Mouse (Mus musculus) midbrain, embryonic 12.5 days (tissue): ENCODE measurements at regions not wholly inside any gene's neighbourhood (a gene's known extent, or its start where the extent isn't known, plus 50 kb on each side); places are given as distances from the start of the nearest gene placed in this dataset.

ENCODE experiments used
- ATAC-seq: fragments of 200-750 bp; cut with Nextera tagmentation; 2 replicates; pipeline ENCODE4 v1.8.0; 2017; ENCODE audit warnings: low read depth, moderate TSS enrichment, moderate library complexity; ENCODE audit not compliant: low FRiP score
- H3K27ac ChIP-seq: fragments of 300-500 bp; sonication (generic); replicated peaks from 2 replicates; pipeline ENCODE4 v1.5.1; 2016; ENCODE audit warnings: mild to moderate bottlenecking
- H3K27me3 ChIP-seq: fragments of 300-500 bp; sonication (generic); 2 replicates; pipeline ENCODE4 v1.6.1; 2016; ENCODE audit warnings: mild to moderate bottlenecking
- H3K36me3 ChIP-seq: fragments of 300-500 bp; sonication (generic); 2 replicates; pipeline ENCODE4 v1.6.1; 2016
- H3K4me1 ChIP-seq: fragments of 300-500 bp; sonication (generic); 2 replicates; pipeline ENCODE4 v1.6.1; 2016
- H3K4me2 ChIP-seq: fragments of 300-500 bp; sonication (generic); replicated peaks from 2 replicates; pipeline ENCODE4 v1.6.1; 2016; ENCODE audit warnings: mild to moderate bottlenecking, moderate library complexity
- H3K4me3 ChIP-seq: fragments of 300-500 bp; sonication (generic); 2 replicates; pipeline ENCODE4 v1.5.1; 2016; ENCODE audit warnings: mild to moderate bottlenecking
- H3K9ac ChIP-seq: fragments of 300-500 bp; sonication (generic); replicated peaks from 2 replicates; pipeline ENCODE4 v1.6.1; 2016; ENCODE audit warnings: mild to moderate bottlenecking, moderate library complexity
- H3K9me3 ChIP-seq: fragments of 300-500 bp; sonication (generic); 2 replicates; pipeline ENCODE4 v1.6.1; 2016; ENCODE audit warnings: mild to moderate bottlenecking
- WGBS: fragments of 180-500 bp; shearing (Covaris S2); methylation state at CpG from one replicate; pipeline ENCODE4 v1.1.7; 2016; 5-methylcytosine and 5-hydroxymethylcytosine counted together

- H3K4me1 ChIP-seq = peaks cover 8% of the 10 kb centered on the region; the same call in 1 of the 2 replicates
- 93% methylated on average over 13 of the region's 13 CpGs for WGBS
- no peak overlapping the region for H3K27ac ChIP-seq
- H3K27me3 ChIP-seq = no peaks in the 10 kb centered on the region
- no peak overlapping the region for H3K4me2 ChIP-seq
- H3K36me3 ChIP-seq = no peaks in the 10 kb centered on the region
- no peak for ATAC-seq
- H3K4me3 ChIP-seq = no peak overlapping the region
- H3K9ac ChIP-seq = no peak overlapping the region
- H3K9me3 ChIP-seq = no peaks in the 10 kb centered on the region
Measured at GRCm38 (mm10) chr2:74414721-74415120, 164.5 kb downstream of the Lnpk start.

- WGBS = 82% methylated on average over 4 of the region's 4 CpGs
Measured at GRCm38 (mm10) chr2:74409856-74410404, 169.3 kb downstream of the Lnpk start.

GRCm38 (mm10) chr2:74404493-74404892, 174.7 kb downstream of the Lnpk start:
- Histone ChIP-seq H3K4me2 (no peak overlapping the region), H3K9me3 (no peaks in the 10 kb centered on the region), H3K4me1 (peaks cover 11% of the 10 kb centered on the region), H3K4me3 (no peak overlapping the region), H3K36me3 (no peaks in the 10 kb centered on the region), H3K27ac (no peak overlapping the region), H3K9ac (no peak overlapping the region), H3K27me3 (no peaks in the 10 kb centered on the region)
- no peak for ATAC-seq
- WGBS = 66% methylated on average over 3 of the region's 3 CpGs

More at GRCm38 (mm10) chr2:74409856-74410404, 169.3 kb downstream of the Lnpk start:
- H3K4me2 ChIP-seq = no peak overlapping the region
- H3K9ac ChIP-seq = no peak overlapping the region
- H3K27me3 ChIP-seq = no peaks in the 10 kb centered on the region
- ATAC-seq = no peak
- no peaks in the 10 kb centered on the region for H3K9me3 ChIP-seq
- no peaks in the 10 kb centered on the region for H3K36me3 ChIP-seq
- H3K4me1 ChIP-seq = peaks cover 5% of the 10 kb centered on the region
- H3K27ac ChIP-seq = no peak overlapping the region
- no peak overlapping the region for H3K4me3 ChIP-seq

- Histone ChIP-seq H3K27me3 (no peaks in the 10 kb centered on the region), H3K9ac (no peak overlapping the region), H3K27ac (no peak overlapping the region), H3K36me3 (no peaks in the 10 kb centered on the region), H3K4me2 (no peak overlapping the region), H3K4me1 (no peaks in the 10 kb centered on the region), H3K4me3 (no peak overlapping the region), H3K9me3 (no peaks in the 10 kb centered on the region)
- no peak for ATAC-seq
- WGBS = 92% methylated on average over 4 of the region's 4 CpGs
Measured at GRCm38 (mm10) chr2:74391064-74391463, 188.2 kb downstream of the Lnpk start.

GRCm38 (mm10) chr2:74388078-74388477, 191.2 kb downstream of the Lnpk start:
- ATAC-seq = no peak
- Histone ChIP-seq H3K9me3 (no peaks in the 10 kb centered on the region), H3K4me3 (no peak overlapping the region), H3K9ac (no peak overlapping the region), H3K4me2 (no peak overlapping the region), H3K36me3 (no peaks in the 10 kb centered on the region), H3K4me1 (no peaks in the 10 kb centered on the region), H3K27me3 (no peaks in the 10 kb centered on the region), H3K27ac (no peak overlapping the region)
- WGBS = 89% methylated on average over 5 of the region's 5 CpGs

- Histone ChIP-seq H3K36me3 (no peaks in the 10 kb centered on the region), H3K4me3 (no peak overlapping the region), H3K27ac (no peak overlapping the region), H3K27me3 (no peaks in the 10 kb centered on the region), H3K9me3 (no peaks in the 10 kb centered on the region), H3K9ac (no peak overlapping the region), H3K4me2 (no peak overlapping the region), H3K4me1 (no peaks in the 10 kb centered on the region)
- ATAC-seq = no peak
- 89% methylated on average over 1 of the region's 1 CpGs for WGBS
Measured at GRCm38 (mm10) chr2:74384918-74385317, 194.3 kb downstream of the Lnpk start.

GRCm38 (mm10) chr2:74380574-74381287, 198.5 kb downstream of the Lnpk start:
- H3K4me3 ChIP-seq = no peak overlapping the region
- no peaks in the 10 kb centered on the region for H3K27me3 ChIP-seq
- no peaks in the 10 kb centered on the region for H3K4me1 ChIP-seq
- no peaks in the 10 kb centered on the region for H3K9me3 ChIP-seq
- H3K36me3 ChIP-seq = no peaks in the 10 kb centered on the region
- no peak overlapping the region for H3K27ac ChIP-seq
- no peak overlapping the region for H3K4me2 ChIP-seq
- 85% methylated on average over 7 of the region's 7 CpGs for WGBS
- ATAC-seq = no peak
- no peak overlapping the region for H3K9ac ChIP-seq

- Histone ChIP-seq H3K27ac (no peak overlapping the region), H3K4me3 (no peak overlapping the region), H3K36me3 (no peaks in the 10 kb centered on the region), H3K9ac (no peak overlapping the region), H3K4me2 (no peak overlapping the region), H3K9me3 (no peaks in the 10 kb centered on the region), H3K27me3 (no peaks in the 10 kb centered on the region), H3K4me1 (no peaks in the 10 kb centered on the region)
- no peak for ATAC-seq
- WGBS = 95% methylated on average over 3 of the region's 3 CpGs
Measured at GRCm38 (mm10) chr2:74378709-74379108, 200.5 kb downstream of the Lnpk start.

- Histone ChIP-seq H3K27ac (no peak overlapping the region), H3K4me1 (no peaks in the 10 kb centered on the region), H3K36me3 (no peaks in the 10 kb centered on the region), H3K4me3 (no peak overlapping the region), H3K4me2 (no peak overlapping the region), H3K9me3 (no peaks in the 10 kb centered on the region), H3K9ac (no peak overlapping the region), H3K27me3 (no peaks in the 10 kb centered on the region)
- no peak for ATAC-seq
- 85% methylated on average over 1 of the region's 1 CpGs for WGBS
Measured at GRCm38 (mm10) chr2:74373938-74374337, 205.3 kb downstream of the Lnpk start.

- H3K4me1 ChIP-seq = no peaks in the 10 kb centered on the region
- 76% methylated on average over 4 of the region's 4 CpGs for WGBS
- H3K9me3 ChIP-seq = no peaks in the 10 kb centered on the region
- no peak overlapping the region for H3K9ac ChIP-seq
- ATAC-seq = no peak
- H3K27ac ChIP-seq = no peak overlapping the region
- no peak overlapping the region for H3K4me3 ChIP-seq
- no peaks in the 10 kb centered on the region for H3K27me3 ChIP-seq
- H3K4me2 ChIP-seq = no peak overlapping the region
- no peaks in the 10 kb centered on the region for H3K36me3 ChIP-seq
Measured at GRCm38 (mm10) chr2:74373056-74373455, 206.2 kb downstream of the Lnpk start.

GRCm38 (mm10) chr2:74363255-74363654, 216.0 kb downstream of the Lnpk start:
- Histone ChIP-seq H3K4me3 (no peak overlapping the region), H3K36me3 (no peaks in the 10 kb centered on the region), H3K4me1 (no peaks in the 10 kb centered on the region), H3K4me2 (no peak overlapping the region), H3K27me3 (no peaks in the 10 kb centered on the region), H3K9me3 (no peaks in the 10 kb centered on the region), H3K9ac (no peak overlapping the region), H3K27ac (no peak overlapping the region)
- WGBS = 90% methylated on average over 2 of the region's 2 CpGs
- no peak for ATAC-seq

GRCm38 (mm10) chr2:74354591-74354990, 224.6 kb downstream of the Lnpk start:
- Histone ChIP-seq H3K9ac (no peak overlapping the region), H3K27me3 (no peaks in the 10 kb centered on the region), H3K9me3 (no peaks in the 10 kb centered on the region), H3K4me3 (no peak overlapping the region), H3K4me2 (no peak overlapping the region), H3K36me3 (no peaks in the 10 kb centered on the region), H3K27ac (no peak overlapping the region), H3K4me1 (no peaks in the 10 kb centered on the region)
- no peak for ATAC-seq
- 69% methylated on average over 8 of the region's 8 CpGs for WGBS

- Histone ChIP-seq H3K36me3 (no peaks in the 10 kb centered on the region), H3K4me1 (no peaks in the 10 kb centered on the region), H3K9ac (no peak overlapping the region), H3K9me3 (no peaks in the 10 kb centered on the region), H3K4me3 (no peak overlapping the region), H3K4me2 (no peak overlapping the region), H3K27ac (no peak overlapping the region), H3K27me3 (no peaks in the 10 kb centered on the region)
- 79% methylated on average over 6 of the region's 6 CpGs for WGBS
- ATAC-seq = no peak
Measured at GRCm38 (mm10) chr2:74349809-74350208, 229.4 kb downstream of the Lnpk start.
